Mouse (Mus musculus): ENCODE measurements around the gene Oxtr. TPM values are rescaled to one million over a fixed set of nuclear protein-coding genes. Genes with fewer than 3 reads are reported as not detected.

Oxtr gene
- 0.62 and 1.3 TPM in 2 replicates for polyA plus RNA-seq (2012; rRNA removed)

DNA sequence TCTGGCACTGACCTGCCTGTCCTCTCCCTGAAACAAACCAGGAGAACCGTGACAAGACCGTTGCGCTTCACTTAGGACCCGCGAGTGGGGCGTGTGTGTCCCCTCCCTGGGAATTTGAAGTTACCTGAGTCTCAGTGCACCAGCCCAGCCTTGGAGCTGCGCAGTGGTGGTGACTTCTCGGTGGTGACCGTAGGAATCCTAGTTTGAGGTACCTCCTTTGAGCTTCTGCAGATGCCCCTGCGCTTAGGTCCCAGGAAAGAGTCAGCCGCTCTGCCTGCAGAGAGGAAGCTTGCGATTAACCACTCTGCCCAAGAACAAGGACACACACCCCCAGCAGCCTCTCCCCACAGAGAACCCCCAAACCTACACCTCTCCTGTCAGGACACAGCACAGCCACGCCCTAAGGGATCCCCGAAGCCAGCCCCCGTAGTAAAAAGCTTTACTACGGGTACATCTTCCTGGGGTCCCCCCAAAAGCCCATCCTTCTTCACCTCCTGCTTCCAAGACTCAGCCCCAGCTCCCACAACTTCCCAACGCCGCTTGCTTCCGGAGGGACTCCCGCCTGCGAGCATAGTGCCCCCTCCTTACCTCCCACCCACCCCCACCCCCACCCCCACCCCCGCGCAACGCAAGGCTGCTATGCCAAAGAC lies at the start of gene Oxtr:
Gene Oxtr, minus strand, starts transcription at position 34 of the 650 bp plus-strand sequence.
- 4% methylated on average over 24 of the region's 24 CpGs for WGBS
- no peak for DNase-seq (ENCODE audit: low read depth, low spot score)

DNA sequence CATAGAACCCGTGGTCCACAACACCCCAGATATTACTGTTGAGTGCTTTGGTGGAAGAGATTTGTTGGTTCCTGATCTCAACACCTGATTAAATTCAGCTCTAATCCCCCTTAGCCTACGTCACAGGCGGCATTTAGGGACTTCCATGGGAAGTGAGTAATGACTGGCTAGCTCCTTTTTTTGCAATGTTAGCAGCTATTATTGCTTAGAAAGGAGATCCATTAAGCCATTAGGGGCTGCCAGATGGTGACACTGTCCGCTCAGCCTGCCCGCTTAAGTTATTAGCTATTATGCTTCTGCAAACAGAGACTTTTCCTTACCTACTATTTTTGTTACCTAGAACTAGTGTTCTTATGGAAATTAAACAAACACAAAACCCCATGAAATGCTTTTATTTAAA lies 35.7 kb upstream of the Oxtr start:
- WGBS, result 73% methylated on average over 5 of the region's 5 CpGs
- DNase-seq (ENCODE audit: low read depth, low spot score), result no peak

DNA sequence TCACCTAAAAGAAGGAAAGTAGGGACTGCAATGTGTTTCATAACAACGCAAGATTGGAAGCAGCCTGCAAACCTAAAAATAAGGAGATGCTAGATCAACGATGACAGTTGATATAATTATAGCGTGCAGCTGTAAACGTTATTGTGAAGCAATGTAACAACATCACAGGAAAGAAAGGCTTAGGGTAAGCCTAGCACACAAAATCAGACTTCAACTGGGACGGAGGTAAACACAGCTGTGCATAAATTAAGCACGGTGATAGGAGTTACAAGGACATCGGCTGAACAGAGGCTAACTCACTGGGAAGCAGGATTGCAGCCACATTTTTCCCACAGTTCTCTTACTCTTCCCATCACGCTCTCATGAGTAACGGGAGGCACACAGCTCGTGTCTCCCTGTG lies 34.7 kb upstream of the Oxtr start:
- DNase-seq (ENCODE audit: low read depth, low spot score), result no peak
- WGBS, result 37% methylated on average over 10 of the region's 10 CpGs

DNA sequence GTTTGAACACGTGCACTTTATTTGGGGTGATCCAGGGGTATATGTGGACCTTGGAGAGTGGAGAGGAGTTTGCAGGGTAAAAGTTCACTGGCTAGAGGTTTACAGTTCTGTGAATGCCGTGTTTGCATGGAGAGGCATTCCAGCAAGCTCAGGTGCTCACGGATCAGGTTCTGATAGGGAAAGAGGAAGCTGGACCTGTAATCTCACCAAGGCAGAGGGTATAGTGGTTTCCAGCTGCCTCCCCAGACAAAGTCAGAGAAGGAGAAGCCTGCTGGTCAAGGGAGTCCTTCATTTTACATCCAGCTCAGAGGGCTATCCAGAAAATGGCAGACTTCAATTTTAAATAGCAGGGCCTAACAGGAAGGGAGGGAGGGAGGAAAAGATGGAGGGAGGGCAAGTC lies 28.2 kb upstream of the Oxtr start:
- 60% methylated on average over 3 of the region's 3 CpGs for WGBS
- no peak for DNase-seq (ENCODE audit: low read depth, low spot score)

DNA sequence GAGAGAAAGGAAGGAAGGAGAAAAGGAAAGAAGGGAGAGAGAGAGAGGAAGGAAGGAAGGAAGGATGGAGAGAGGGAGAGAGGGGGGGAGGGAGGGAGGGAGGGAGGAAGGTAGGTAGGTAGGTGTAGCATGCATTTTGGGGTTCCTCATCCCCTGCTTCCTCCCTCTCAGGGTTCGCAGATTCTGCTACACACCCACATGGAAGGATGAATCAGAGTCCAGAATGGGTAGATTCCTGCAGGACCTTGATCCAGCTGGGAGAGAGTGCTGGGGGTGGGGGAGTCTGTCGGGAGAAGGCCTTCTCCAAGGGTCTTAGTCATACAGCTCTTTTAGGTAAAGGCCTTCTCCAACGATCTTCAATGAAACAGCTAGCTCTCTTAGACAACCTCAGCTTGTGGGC lies 27.8 kb upstream of the Oxtr start:
- 73% methylated on average over 3 of the region's 3 CpGs for WGBS
- no peak for DNase-seq (ENCODE audit: low read depth, low spot score)

DNA sequence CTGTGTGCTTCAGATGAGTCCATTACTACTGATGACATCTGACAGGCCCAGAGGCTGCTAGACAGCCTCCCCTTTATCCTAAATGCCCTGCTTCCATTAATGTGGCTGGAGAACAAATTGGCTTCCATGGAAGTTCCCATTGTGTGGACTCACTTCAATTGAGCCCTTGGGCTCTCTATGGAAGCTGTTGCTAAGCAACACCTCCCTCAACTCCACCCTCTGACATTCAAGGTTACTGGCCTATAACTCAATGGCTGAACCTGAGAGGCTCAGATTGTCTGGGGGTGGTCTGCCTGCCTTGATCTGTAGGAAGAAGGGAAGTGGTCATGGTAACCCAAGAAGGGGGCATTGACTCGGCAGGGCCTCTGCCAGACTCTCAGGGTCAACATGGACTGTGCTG lies 26.8 kb upstream of the Oxtr start:
- whole genome bisulfite sequencing, result 32% methylated on average over 1 of the region's 1 CpGs
- DNase-seq (ENCODE audit: low read depth, low spot score), result no peak

DNA sequence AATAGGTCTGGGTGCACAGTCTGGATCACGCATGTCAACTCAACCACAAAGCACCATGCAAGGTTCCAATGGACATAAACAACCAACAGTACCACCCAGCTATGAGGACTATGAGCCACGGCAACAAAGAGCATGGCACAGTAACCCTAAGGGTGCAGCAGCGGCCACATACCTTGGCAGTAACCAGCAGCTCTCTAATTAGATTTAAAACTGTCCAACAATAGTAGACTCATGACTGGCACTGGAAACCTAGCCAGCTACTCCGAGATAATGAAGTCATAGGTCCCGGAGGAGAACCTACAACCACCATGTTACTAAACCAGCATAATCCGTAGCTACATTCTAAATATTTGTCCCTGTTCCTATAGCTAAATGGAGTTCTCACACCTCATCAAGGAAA lies 24.8 kb upstream of the Oxtr start:
- whole genome bisulfite sequencing, result 88% methylated on average over 6 of the region's 6 CpGs
- DNase-seq (ENCODE audit: low read depth, low spot score), result no peak

DNA sequence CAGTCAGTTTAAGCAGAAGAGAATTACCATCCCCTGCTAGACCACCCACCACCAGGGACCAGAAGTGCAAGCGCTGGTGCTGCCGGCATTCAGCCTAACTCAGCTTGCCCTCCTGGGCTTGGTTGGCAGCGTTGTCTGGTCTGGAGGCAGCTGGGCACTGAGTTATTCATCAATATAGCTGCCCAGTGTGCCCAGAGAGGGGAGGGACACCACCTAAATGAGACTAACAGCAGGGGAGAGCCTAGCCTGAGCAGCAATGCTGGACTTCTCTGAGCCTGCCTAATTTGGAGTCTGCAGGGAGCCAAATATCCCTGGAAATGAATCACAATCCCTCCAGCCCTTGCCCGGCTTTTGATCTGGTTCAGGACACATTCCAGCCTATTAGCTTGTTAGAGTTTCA lies 20.6 kb upstream of the Oxtr start:
- 64% methylated on average over 4 of the region's 4 CpGs for WGBS
- no peak for DNase-seq (ENCODE audit: low read depth, low spot score)

DNA sequence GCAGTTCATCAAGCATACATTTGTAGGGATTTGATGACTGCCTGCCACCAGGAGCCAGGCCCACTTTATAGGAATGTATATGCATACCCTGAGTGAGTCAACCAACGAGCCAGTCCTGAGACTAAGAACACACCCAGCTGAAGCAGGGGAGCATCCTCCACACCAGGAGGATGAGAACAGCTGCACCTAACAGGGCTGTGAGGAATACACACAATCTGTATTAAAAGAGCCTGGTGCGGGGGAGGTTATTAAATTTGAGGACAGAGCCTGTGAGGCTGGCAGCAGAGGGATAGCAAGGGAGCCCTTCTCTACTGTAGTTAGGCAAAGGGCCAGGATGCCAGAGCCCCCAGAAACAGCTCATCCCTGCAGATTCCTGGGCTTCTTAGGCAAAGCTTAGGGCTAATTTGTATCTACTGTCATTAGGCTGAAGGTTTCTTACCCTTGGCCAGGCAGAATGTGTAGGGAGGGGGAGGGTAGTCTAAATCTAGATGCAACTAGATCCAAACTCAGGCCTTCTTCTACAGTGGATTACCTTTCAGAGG lies 19.9 kb upstream of the Oxtr start:
- DNase-seq (ENCODE audit: low read depth, low spot score), result no peak
- 61% methylated on average over 2 of the region's 2 CpGs for WGBS

DNA sequence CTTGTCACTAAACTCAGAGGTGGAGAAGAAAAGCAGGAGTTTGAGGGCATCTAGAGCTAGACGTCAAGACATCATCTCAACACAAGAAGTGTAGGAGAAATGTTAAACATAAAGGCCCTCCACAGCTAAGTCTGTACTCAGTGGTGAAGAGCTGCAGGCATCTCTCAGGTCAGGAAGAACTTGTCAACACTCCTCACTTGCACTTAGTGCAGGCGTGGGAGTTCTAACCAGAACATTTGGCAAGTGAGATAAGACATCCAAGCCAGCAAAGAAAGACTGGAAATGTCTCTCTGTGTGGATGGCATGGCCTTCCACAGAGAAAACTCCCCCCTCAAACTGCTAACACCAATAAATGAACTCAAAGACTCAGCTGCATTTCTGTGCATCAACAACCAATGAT lies 17.9 kb upstream of the Oxtr start:
- DNase-seq (ENCODE audit: low read depth, low spot score), result no peak
- 68% methylated on average over 2 of the region's 2 CpGs for WGBS

DNA sequence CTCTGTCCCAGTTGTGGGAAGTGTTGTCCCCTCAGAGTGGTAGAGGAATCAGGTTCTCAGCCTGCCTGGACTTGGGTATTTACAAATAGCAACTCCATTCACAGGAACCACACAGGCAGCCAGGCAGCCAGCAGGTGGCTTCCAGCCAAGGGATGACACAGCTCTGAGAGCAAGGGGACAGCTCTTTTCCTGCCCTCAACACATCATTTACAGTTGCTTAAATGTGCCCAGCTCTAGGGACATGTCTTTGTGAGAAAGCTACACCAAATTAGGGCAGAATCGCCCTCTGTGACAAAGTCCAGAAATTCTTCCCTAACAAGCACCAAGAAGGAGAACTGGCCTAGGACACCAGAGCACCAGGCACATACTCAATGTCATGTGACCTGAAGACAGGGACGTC lies 11.4 kb upstream of the Oxtr start:
- WGBS, result 72% methylated on average over 2 of the region's 2 CpGs
- no peak for DNase-seq (ENCODE audit: low read depth, low spot score)

DNA sequence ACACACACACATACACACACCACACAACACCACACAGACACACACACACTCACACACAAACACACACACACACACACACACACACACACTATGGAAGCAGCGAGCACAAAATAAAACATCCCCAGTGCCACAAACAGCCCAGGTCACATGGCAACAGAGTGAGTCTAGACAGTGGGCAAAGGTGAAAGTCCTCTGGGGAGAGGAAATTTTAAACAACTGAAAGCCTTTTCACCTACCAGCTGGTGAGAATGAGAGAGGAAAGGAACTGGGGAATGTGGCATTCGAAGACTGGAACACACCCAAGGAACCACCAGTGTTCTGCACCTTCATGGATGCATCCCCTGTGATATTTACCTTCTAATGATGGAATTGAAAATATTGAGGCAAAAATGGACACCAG lies 9.7 kb upstream of the Oxtr start:
- peak; percentile 35 for DNase-seq (ENCODE audit: low read depth, low spot score)
- WGBS, result 25% methylated on average over 2 of the region's 2 CpGs

DNA sequence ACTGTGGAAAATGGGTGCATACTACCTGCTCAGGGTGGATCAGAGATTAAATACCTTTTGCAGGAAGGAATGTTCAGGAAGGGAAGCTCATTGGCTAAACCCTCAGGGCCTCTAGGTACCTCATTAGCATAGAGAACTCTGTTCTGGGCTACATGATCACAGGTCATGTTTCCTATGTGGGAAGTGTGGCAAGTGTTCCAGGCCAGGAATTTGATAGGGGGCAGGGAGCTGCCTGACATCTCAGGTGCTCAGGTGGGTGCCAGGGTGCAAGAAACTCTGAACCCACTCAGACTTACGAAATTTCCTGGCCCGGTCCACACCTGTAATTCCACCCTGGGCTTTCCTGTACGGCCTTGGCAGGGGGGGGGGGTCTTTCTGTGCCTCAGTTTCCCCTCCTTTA lies 9.0 kb upstream of the Oxtr start:
- WGBS, result 78% methylated on average over 3 of the region's 3 CpGs
- DNase-seq (ENCODE audit: low read depth, low spot score), result no peak

DNA sequence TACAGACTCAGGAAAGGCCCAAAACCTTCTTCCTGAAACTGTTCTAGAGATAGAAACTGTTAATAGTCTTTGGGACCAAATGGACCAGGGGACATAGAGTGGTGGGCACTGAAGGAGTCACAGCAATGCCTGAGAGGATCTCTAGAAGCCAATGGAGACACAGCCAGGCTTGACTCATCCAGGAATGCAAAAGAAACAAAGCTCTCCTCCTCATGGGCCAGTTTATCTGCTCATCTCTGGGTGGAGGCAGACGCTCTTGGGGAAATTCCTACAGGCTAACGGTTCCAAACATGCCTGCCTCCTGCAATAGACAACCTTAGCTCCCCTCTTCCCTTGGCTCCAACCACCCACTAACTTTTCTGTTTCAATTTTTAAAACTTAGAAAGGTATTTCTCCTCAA lies 7.7 kb upstream of the Oxtr start:
- 68% methylated on average over 2 of the region's 2 CpGs for WGBS
- DNase-seq (ENCODE audit: low read depth, low spot score), result no peak

DNA sequence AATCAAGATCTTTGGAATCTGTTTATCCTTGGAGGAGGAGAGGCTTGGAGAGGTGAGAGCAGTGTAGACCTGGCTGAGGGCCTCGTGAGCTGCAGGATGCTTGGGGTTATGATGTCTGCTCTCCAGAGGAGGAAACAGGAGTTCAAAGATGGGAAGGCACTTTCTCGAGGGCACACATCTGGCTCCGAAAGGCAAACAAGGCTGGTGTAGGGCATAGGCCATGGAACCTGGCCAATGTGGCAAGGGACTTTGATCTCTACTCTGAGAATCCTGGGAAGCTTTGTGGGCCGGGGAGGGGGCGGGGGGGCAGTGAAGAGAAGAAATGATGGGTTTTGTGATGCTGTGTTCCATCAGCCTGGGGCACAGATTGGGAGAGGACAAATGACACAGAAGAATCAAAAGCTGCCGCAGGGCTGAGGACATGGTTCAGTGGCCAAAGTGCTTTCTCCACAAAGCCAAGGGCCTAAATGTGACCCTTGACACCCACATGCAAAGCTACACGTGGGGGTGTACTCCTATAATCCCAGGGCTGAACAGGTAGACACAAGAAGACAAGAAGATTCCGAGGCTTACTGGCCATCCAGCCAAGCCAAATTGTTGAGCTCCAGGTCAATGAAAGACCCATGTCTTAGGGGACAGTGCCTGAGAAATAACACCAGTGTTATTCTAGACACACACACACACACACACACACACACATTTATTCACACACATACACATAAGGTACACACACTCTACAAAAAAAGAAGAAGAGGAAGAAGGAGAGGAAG lies 6.7 kb upstream of the Oxtr start:
- 51% methylated on average over 8 of the region's 8 CpGs for WGBS
- DNase-seq (ENCODE audit: low read depth, low spot score), result no peak

DNA sequence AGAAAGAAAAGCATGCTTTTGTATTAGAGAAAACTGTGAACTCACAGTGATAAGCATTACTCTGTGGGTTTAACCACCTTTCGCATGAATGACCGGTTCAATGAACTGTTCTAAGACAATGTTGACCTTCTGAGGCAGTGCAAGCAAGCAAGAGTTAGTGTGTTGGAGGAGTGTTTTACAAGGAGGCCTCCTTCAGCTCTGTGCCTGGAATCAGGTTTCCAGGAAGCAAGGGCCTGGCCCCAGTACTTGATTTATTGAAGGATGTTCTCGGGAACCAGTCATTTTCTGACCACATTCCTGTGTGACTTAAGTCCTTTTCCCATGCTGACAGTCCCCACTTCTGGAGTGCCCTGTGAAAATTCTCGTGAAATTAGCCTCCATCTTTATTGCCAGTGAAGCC lies 5.5 kb upstream of the Oxtr start:
- WGBS, result 30% methylated on average over 4 of the region's 4 CpGs
- peak; percentile 25 for DNase-seq (ENCODE audit: low read depth, low spot score)

DNA sequence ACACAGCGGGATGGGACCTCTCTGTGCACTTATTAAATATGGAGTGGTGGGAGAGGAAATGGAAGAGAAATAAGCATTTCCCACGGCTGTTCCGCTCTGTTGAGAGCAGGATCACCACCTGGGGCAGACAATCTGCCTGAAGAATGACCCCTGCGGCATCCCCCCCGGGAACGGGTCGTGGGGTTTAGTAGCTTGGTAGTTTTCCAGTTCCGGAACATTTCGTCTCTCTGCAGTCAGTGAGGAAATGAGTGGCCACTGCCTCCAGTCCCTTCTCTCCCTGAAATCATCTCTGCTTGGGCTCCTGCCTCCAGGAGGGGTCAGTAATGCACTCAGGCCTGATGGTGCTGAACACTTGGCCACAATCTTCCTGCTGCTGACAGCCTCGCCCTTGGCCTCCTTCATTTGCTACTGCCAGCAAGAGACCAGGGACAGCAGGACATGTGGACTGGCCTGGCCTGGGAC lies 4.9 kb upstream of the Oxtr start:
- no peak for DNase-seq (ENCODE audit: low read depth, low spot score)
- WGBS, result 61% methylated on average over 10 of the region's 10 CpGs

DNA sequence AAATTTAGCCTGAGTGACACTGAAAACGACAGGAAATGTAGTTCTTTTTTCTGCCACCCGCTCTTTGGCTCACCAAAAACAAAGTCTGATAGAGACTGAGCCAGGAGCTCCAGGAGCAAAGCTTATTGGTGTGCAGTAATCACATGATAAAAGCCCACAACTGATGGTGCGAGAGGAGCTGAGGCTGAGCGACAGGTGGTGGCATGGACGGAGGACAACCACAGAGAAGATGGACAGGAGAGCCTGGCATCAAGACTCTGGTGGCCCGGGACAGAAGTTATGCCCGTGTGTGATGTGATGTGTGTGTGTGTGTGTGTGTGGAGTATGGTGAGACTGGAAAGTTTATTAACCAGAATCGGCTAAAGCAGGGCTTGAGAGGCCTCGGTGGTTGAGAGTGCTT lies 3.6 kb upstream of the Oxtr start:
- no peak for DNase-seq (ENCODE audit: low read depth, low spot score)
- WGBS, result 93% methylated on average over 9 of the region's 9 CpGs

DNA sequence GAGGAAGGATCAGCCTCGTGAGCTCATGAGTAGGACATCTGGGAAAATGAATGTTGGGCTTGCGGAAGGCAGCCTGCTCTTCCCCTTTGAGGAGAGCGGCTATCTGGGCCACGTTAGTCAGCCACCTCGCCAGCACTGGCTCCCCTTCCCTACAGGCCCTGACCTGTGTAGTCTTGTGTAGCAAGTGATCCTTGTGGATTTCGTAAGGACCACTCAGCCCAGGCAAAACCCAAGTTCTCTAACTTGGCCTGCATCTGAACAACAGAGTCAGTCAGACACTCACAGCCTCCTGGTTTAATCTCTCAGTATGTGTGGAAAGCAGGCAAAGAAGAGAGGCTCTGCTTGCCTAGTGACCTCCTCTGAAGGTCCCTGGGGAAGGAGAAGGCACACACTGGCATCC lies 2.9 kb upstream of the Oxtr start:
- DNase-seq (ENCODE audit: low read depth, low spot score), result no peak
- 97% methylated on average over 6 of the region's 6 CpGs for WGBS

DNA sequence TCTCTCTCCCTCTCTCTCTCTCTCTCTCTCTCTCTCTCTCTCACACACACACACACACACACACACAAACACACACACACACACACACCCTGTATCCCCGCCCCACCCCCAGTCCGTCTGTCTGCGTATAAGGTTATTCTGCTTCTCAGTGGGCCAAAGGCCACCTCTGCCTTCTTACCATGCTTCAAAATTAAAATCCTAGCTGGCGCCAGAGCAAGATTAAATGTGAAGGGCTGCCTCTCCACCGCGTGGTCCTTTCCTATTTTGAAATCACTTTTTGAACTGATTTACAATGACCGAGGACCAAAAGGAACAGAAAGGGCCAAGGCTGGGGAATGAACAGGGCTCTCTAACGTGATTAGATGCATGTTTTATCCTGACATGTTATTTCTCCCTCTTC lies 1.8 kb upstream of the Oxtr start:
- 73% methylated on average over 8 of the region's 8 CpGs for WGBS
- DNase-seq (ENCODE audit: low read depth, low spot score), result no peak

DNA sequence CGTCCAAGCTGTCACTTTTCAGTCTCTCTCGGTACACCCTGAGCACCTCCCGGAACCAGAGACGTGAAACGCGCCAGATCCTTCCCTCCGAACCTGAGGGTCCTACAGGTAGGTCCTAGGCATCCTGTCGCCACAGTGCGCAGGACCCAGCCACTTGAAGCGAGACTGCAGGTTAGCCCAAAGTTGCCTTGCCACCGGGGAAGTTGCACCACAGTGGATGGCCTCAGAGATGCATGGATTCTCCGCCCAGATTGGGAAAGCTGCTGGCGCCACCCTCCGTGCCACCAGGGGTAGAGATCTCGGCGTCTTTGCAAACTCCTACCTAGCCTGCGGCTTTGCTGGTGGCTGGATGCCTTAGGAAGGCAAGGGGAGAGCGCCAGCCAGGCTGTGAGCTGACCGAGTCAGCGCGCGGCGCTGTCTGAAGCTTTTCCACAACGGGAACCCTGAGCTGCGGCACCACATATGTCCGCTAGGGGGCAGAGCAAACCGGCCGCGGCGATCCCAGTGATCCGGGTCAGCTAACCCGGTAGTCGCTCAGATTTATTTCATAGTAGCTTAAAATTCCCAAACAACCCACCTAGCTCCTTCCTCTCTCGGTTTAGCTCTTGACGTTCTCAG lies 991 bp upstream of the Oxtr start:
- WGBS, result under 1% methylated on average over 35 of the region's 35 CpGs
- DNase-seq (ENCODE audit: low read depth, low spot score), result peak; percentile 35

Measured in large intestine, adult 2 months (tissue).